Mouse (Mus musculus): ENCODE data around the gene Fndc8. TPM values are rescaled to one million over a fixed set of nuclear protein-coding genes. Genes with fewer than 3 reads are reported as not detected.

The Fndc8 gene
- total RNA-seq (2021): not detected
- long read RNA-seq, experiment 1, partial matches to known transcripts: 0 of 1 reads
- long read RNA-seq, experiment 1, other reads (novel, unspliced or antisense): 0 of 1 reads
- long read RNA-seq, experiment 2: 0 reads

DNA sequence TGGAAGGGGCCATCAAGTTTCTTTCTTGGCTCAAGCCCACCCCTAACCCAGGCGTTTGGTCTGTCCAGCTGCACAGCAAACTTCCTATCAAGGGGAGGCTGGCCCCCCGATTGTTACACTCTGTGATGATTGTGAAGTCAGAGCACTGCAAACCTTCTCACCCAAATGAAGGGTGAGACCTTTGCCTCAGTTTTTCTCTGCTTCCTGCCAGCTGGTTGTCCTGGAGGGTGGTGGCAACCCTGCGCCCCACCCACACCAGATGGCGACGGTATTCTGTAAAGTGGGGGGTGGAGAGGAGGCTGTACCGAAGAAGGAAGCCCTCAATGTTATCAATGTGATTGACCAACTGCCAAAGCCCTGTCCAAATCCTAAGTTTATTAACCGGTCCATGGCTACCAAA is at the start of gene Fndc8:
Fndc8 (plus strand) TSS at position 189 of the 400 bp plus-strand sequence.
- no peak for DNase-seq (ENCODE audit: low spot score in 2 of 2)

DNA sequence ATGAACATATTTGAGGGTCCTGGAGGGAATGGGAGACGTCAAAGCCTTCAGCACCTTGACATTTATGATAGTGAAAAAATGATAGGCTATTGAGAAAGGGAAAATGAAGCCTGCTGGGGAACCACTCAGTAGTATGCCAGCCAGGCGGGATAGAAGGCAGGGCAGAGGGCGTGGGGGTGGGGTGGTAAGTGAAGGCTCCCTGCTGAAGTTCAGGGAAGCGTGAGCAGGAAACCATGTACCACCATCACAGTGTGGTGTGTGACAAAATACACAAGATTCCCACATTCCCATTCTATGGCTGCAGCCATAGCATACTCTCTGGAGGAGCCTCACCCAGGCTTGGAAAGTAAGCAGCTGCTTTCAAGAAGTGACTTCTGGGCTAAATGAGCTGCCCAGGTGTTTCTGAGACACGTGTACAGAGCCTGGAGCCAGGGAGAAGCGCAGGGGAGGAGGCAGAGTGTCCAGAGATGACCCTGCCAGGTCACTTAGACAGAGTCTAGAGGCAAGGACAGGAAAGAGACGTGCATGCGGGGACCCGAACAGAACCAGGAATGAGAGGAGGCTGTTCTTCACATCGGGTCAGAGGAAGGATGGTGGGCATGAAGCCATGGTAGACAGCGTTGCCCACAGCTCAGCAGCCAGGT is 47.0 kb upstream of the Fndc8 start:
- DNase-seq (ENCODE audit: low spot score in 2 of 2): no peak

DNA sequence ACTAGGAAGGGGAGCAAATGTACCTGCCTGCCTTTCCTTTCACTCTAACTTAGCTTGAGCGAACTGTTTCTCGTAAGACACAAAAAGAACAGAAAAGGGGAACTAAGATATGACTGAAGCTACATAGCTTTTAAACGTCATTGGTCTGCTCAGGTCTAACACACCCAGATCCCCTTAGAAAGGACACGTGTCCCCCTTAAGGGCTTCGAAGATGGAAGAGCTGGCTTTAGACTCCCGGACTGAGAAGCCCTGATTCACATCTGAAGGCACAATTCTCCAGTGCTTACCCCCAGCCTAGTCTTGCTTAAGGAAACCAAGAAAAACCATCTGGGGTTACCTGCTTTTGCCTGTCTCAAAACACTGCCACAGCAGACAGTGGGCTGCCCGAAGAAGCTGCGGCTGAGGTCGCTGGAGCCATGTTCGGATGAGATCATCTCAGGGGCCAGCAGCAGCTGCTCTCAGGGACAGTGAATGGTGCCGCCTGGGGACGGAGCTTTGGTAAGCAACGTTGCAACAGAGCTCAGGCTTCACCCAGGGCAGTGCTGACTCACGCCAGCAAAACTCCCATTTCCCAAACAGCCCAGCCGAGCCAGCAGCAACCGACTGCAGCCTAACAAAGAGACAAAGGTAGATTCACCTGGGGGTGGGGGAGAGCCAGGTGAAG is 46.4 kb upstream of the Fndc8 start:
- DNase-seq (ENCODE audit: low spot score in 2 of 2): peak; percentile 27 to 58

DNA sequence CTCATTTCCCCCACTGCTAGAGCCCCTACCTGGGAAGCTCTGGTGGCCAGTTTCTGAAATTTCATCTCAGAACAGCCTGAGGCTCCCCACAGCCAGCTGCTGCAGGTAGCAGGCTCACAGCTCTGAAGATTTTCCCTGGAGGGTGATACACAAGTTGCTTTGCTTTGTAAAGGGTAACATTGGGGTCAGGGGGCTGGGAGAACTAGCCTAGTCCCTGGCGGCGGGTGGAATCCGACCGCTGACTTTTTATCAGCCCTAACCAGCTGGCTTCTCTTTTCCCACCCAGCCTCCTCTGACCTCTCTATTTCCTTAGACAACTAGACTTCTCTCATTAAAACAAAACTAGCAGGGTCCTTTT is 45.9 kb upstream of the Fndc8 start:
- no peak for DNase-seq (ENCODE audit: low spot score in 2 of 2)

DNA sequence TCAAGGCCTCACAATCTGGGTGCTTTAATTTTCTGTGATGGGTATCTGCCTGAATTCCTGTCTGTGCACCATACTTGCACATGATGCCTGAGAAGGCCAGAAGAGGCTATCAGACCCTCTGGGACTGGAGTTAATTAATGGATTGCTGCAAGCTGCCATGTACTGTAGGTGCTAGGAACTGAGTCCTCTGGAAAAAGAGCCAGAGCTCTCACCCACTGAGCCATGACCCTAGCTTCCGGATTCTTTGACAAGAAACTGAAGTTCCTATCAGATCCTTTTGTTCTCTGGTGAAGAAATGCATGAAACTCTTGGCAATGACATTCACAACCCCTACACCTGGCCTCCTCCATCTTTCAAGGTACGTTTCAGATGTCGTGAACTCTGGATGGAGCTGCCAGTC is 45.0 kb upstream of the Fndc8 start:
- DNase-seq (ENCODE audit: low spot score in 2 of 2): no peak

DNA sequence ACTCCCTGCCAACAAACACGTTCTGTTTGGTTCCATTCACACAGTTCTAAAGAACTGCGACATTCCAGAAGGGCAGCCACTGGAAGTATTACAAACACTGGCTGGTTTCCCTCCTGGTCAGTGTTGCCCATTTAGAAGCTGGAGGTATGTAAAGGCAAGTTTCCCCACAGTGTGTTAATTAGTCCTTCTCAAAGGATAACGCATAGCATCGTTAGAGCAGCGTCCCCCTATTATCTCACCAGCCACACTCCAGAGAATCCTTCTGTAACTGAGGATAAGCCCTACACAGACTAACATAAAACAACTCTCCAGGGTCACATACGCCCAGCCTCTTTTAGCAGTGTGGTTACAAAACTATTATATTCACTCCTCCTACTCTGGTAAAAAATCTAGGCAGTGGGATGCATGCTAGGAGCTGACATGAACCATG is 44.3 kb upstream of the Fndc8 start:
- DNase-seq (ENCODE audit: low spot score in 2 of 2): no peak

DNA sequence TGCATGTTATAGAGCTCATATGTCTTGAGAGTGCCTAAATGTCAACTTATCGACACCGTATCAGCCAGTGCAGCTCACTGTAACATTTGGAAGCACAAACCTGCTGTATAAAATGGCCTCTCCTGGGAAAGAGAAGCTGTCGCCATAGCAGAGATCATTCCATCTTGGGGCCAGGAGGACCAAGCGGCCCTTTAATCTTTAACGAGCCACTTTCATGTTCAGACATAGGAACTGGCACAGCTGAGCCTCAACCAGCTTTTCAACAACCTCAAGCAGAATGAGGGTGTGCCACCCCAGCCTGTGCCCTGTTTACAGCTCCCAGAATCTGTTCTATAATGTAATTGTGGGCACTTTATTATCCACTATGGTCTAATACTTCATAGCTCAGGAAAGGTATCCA is 41.7 kb upstream of the Fndc8 start:
- DNase-seq (ENCODE audit: low spot score in 2 of 2): no peak

DNA sequence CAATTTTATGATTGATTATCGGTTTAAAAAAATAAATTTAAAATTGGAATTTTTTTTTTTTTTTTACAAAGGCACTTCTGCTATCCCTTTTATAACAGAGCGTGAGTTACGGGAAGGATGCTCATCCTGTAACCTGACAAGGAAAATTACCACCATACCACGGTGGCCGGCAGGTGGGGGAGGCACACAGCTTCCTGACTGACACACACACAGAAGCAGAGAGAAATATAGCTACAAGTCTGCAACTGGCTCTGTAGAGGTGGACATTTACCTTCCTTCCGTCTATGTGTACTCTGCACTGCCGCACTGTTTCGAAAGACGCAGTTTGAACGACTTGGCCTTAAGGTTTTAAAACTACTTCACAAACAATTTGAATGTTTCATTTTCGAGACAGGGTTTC is 39.8 kb upstream of the Fndc8 start:
- DNase-seq (ENCODE audit: low spot score in 2 of 2): no peak

DNA sequence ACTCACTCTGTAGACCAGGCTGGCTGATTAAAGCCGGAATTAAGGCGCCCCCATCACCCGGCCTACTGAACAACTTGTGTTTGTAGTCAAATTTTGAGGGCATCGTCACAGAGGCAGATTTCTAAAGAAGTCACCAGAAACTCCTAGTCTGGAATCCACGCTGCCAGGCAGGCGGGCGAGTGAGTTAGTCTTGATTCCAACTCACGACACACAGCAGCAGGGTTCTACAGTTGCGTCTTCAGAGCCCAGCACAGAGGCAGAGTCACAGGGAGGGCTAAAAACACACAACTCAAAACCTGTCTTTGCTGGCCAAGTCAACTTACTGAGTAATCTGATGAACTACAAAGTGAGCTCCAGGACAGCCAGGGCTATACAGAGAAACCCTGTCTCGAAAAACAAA is 39.4 kb upstream of the Fndc8 start:
- DNase-seq (ENCODE audit: low spot score in 2 of 2): no peak

DNA sequence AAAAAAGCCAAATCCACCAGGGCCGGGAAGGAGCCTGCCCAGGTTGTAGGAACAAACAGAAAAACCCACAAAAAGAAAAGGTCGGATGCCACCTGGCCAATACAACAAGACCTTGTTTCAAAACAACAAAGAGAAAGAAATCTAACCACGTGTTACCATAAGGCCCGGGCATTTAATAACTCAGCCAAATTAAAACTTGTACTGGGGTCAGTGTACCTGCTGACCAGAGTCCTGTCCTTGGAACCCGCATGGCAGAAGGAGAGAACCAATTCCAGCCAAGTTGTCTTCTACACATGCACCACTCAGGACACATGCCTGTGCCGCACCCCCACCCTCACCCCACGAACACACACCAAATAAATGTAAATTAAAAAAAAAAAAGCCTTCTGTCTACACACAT is 39.0 kb upstream of the Fndc8 start:
- DNase-seq (ENCODE audit: low spot score in 2 of 2): no peak

DNA sequence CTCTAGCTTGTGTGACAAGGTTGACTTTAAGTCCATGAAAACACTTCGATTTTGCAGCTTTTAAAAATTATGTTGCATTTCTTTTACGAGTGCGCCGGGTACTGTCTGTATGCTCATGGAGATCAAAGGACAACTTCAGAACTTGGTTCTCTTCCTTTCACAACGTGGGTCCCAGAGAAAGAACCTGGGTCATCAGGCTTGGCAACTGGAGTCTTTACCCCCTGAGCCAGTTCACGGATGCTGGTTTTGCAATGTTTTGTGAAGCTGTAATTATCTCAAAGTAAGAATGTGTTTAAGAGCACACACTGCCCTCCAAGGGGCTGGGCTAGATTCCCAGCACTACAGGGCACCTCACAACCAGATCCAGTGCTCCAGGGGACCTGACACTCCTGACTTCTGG is 37.8 kb upstream of the Fndc8 start:
- DNase-seq (ENCODE audit: low spot score in 2 of 2): no peak

DNA sequence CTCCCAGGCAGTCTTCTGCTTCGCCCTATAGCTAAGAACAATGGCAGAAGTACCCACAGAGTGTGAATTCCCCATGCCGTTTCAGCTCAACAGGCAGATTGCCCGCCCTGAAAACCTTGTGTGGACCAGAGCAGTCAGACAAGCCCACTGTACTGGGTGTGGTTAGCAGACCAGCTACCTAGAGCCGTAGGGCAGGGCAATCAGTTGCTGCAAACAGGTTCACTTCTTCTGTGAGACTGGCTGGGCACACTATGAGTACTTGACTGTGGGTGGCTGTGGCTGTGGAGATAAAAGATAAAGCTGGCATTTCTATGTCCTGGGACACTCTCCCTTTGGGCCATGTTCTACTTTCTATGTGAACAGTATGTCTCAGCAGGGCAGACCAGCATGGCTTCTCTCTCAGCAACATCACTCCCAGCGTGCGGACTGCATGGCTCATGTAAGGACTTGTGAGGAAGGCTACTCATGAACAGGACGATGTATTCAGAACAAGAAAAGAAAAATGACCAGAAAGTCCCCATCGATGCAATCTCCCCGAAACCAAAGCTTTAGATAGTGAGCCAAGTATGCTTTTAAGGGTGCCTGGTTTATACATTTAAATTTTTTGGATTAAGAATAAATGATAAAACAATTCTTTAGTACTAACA is 36.5 kb upstream of the Fndc8 start:
- DNase-seq (ENCODE audit: low spot score in 2 of 2): no peak

DNA sequence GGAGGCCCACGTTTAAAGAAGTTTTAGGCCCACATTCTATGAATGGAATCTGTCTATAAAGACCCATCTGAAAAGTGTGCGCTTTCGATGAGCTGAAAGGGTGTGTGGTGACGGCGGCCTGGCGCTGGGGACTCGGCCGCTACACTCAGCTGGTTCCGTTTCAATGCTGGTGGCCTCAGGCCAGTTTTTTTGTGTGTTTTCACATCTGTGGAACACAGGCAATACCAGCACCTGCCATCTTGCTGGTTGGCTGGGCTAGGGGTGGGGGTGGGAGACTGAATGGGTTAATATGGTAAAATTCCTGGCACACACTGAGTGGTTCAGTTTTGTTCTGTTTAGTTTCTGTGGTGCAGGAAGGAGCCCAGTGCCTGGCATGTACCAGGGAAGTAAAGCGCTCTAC is 35.9 kb upstream of the Fndc8 start:
- DNase-seq (ENCODE audit: low spot score in 2 of 2): no peak

DNA sequence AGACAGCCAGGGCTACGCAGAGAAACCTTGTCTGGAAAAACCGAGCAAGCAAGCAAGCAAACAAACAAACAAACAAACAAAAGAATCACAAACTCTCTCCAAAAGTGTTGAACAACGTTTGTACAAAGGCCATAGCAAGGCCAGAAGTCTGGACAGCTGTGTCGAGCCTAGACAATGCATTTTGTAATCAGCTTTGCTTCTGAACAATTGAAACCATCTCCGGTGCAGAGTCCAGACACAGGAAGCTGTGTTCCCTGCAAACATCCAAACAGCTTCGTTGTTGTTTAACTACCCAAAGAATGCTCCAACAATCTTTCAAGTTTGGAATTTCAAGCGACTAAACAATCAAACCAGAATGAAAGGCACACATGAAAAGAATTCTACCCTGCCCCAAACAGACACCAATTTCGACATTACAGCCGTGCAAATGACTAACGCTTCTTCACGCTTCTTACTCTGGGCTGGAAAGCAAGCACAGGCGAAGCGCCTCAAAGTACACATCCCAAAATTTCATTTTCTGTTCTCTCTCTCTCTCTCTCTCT is 34.5 kb upstream of the Fndc8 start:
- no peak for DNase-seq (ENCODE audit: low spot score in 2 of 2)

DNA sequence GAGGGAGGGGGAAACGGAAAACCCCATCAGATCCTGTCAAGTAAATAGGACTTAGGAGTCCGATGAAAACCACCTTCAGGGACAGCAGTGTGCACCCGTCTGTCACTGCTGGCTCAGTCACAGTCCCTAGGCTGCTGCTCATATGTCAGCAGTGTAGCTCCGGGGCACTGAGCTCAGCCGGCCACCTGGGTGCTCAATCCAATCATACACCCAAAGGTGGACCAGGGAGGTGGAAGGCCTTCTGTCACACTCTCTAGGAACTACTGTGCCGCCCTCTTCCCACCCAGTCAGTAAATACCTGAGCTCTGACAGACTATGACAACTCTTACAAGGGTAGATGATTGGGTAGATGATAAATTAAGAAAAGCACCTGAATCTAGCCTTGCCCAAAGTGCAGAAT is 31.2 kb upstream of the Fndc8 start:
- no peak for DNase-seq (ENCODE audit: low spot score in 2 of 2)

DNA sequence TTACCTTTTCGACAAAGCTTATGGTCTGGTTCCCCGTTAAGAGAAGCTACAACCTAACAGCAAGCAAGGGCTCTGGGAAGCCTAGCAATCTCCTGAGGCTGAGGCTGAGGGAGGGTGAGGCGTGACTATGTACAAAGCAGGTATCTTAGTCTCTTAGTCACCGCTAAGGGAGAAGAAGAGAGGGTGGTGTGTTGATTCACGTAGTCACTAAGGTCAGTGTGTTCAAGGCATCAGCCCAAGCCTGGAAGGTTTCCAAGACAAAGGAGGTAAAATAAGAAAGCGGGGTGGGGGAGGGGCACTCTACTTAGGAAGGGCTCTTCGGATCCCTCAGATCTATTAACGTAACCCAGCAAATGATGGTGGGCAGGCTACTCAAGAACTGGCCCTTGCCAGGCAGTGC is 30.4 kb upstream of the Fndc8 start:
- DNase-seq (ENCODE audit: low spot score in 2 of 2): no peak

DNA sequence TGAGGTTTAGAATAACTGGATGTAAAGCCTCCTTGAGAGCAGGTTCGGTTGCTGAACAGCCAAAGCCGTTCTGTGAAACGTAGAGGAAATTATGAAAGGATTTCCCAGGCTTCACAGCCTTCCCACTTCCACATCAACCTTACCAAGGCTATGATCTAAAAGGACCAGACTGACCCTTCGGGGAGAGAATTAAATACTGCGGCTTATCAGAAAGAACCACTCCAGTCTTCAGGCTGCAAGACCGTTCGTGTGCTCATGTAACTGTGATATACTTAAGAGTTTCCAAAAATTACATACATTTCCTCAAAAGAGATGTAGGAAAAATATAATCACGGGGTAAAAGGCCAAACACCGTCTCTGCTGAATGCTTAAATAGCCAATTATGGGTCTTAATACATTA is 29.3 kb upstream of the Fndc8 start:
- DNase-seq (ENCODE audit: low spot score in 2 of 2): no peak

DNA sequence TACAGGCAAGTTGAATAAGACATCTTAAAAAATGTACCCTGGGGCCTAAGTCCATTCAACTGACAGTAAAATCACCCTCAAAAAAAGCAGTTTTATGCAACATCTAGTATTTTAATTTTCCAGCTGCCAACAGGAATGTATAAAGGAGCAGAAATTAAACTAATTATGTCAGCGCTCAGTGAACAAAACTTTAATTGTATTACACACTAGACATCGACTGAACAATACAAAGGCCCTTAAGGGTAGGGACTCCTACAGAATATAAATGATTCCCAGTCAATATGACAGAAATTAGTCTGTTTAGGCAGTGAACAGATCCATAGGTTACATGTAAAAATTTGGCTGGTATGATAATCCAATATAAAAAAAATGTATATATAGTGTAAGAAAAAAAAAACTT is 28.9 kb upstream of the Fndc8 start:
- DNase-seq (ENCODE audit: low spot score in 2 of 2): no peak

DNA sequence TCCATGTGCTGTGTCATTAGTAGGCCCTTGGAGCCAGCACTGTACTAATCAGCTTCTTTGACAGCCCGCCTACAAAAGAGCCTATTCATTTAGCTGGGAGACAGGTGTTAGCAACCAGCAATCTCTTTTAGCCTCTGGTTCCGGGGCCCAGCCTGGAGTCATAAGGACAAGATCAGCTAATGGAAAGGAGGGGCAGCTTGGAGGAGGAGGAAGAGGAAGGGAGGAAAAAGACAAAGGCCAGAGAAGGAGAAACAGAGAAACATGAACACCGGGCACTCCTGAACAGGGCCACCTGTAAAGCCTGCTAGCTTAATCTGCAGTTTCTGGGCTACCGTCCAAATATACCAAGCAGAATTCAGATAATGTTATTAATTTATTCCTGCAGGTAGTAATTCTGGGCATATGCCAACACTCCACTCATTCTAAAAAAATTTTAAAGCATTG is 28.4 kb upstream of the Fndc8 start:
- DNase-seq (ENCODE audit: low spot score in 2 of 2): no peak

DNA sequence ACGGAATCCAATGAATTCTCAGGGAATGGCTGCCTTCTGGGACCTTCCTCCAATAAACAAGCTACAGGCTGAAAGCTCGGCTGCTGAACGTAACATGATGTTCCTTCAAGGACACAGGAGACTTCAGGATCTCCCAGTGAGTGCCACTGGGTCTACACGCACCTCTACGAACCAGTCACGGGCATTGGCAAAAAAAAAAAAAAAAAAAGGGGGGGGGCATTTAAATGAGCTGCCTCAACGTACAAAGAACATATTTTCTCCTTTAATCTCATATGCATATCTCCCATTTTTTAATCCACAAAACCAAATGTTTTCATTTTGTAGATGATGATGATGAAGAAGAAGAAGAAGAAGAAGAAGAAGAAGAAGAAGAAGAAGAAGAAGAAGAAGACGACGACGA is 26.0 kb upstream of the Fndc8 start:
- DNase-seq (ENCODE audit: low spot score in 2 of 2): no peak

DNA sequence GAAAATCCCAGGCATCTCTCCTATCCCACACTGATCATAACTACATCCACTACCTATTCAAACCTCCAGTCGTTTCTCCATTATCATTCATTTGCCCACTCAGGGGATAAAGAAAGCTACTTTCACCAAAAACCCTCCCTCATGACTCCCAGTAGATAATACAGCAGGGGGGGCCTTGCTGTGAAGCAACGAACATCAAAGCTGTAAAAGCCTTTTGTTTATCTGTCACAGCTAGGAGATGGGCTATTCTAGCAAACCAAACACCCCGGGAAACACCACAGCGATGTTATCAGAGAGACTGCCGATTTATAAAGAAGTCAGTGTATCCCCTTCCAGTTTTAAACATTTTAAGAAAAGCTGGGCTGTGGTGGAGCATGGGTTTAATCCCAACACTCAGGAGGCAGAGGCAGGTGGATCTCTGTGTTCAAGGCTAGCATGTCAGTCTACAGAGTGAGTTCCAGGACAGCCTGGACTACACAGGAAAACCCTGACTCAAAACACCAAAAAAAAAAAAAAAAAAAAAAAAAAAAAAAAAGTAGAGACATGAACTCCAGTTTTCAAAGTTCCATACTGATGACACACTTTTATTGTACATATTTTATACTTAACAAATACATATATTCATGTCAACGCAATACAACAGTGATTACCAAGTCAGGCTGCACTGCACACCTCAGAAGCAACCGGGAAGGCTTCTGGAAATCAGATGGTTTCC is 24.9 kb upstream of the Fndc8 start:
- DNase-seq (ENCODE audit: low spot score in 2 of 2): no peak

DNA sequence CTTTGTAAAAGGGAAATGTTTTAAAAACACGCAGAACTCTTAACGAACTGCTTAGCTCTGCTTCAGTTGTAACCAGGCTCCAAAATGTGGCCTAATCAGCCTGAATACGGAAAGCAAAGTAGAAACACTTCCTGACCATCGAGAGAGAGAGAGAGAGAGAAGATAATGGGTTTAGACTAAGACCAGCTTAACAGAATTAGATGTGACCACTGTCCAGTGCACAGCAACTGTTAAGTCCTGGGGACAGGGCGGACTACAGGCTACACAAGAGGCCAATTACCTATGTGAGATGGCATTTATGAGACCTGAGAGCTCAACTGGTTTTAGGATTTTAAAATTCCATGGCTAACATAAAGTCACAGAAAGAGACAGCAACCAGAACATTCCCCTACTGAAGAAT is 24.0 kb upstream of the Fndc8 start:
- no peak for DNase-seq (ENCODE audit: low spot score in 2 of 2)
